Mouse (Mus musculus) forebrain, embryonic 16.5 days (tissue): ENCODE results near the gene Baz2b. TPM values are rescaled to one million over a fixed set of nuclear protein-coding genes. Genes with fewer than 3 reads are reported as not detected.
A peak's percentile ranks its signal among the peaks of the same experiment; 100 is the strongest.
"Not testable (repeated sequence)": the region's sequence is repeated elsewhere in the genome, so short reads cannot be mapped to it uniquely, and the experiment has no call there.

Source experiments
- ATAC-seq: fragments of 200-750 bp; cut with Nextera tagmentation; 2 replicates; pipeline ENCODE4 v1.8.0; 2017; ENCODE audit warnings: mild to moderate bottlenecking, moderate library complexity
- H3K27ac ChIP-seq: fragments of 300-500 bp; sonication (generic); 2 replicates; pipeline ENCODE4 v1.5.1; 2014; ENCODE audit warnings: low read length, control low read depth
- H3K27me3 ChIP-seq: fragments of 300-500 bp; sonication (generic); replicated peaks from 2 replicates; pipeline ENCODE4 v1.6.1; 2014; ENCODE audit warnings: low read length; ENCODE audit not compliant: control insufficient read depth, insufficient read depth
- H3K36me3 ChIP-seq: fragments of 300-500 bp; sonication (generic); 2 replicates; pipeline ENCODE4 v1.6.1; 2014; ENCODE audit not compliant: control insufficient read depth, insufficient read depth
- H3K4me1 ChIP-seq: fragments of 300-500 bp; sonication (generic); replicated peaks from 2 replicates; pipeline ENCODE4 v1.6.1; 2014; ENCODE audit warnings: low read length; ENCODE audit not compliant: control insufficient read depth, insufficient read depth
- H3K4me2 ChIP-seq: fragments of 300-500 bp; sonication (generic); 2 replicates; pipeline ENCODE4 v1.6.1; 2014; ENCODE audit warnings: mild to moderate bottlenecking, low read length, control low read depth
- H3K4me3 ChIP-seq: fragments of 300-500 bp; sonication (generic); replicated peaks from 2 replicates; pipeline ENCODE4 v1.5.1; 2014; ENCODE audit warnings: mild to moderate bottlenecking, low read length, control low read depth
- H3K9ac ChIP-seq: fragments of 300-500 bp; sonication (generic); replicated peaks from 2 replicates; pipeline ENCODE4 v1.6.1; 2014; ENCODE audit warnings: low read depth, low read length, control low read depth
- H3K9me3 ChIP-seq: fragments of 300-500 bp; sonication (generic); 2 replicates; pipeline ENCODE4 v1.6.1; 2016; ENCODE audit warnings: low read length; ENCODE audit not compliant: control insufficient read depth
- WGBS: fragments of 180-500 bp; shearing (Covaris S2); extraction: QIAGEN DNeasy Blood & Tissue Kit; methylation state at CpG from one replicate; pipeline ENCODE4 v1.1.7; 2014; 5-methylcytosine and 5-hydroxymethylcytosine counted together
- polyA plus RNA-seq: library from polyadenylated mRNA; unstranded; fragments of >200 nt; fragmentation: Nextera tagmentation; extraction: Ambion mirVana; gene quantifications from 2 replicates; pipeline ENCODE4 v1.2.1, GENCODE M21; 2015

Gene Baz2b
- polyA plus RNA-seq, 1 experiment from 2014 or later, result 70.2 TPM

DNA sequence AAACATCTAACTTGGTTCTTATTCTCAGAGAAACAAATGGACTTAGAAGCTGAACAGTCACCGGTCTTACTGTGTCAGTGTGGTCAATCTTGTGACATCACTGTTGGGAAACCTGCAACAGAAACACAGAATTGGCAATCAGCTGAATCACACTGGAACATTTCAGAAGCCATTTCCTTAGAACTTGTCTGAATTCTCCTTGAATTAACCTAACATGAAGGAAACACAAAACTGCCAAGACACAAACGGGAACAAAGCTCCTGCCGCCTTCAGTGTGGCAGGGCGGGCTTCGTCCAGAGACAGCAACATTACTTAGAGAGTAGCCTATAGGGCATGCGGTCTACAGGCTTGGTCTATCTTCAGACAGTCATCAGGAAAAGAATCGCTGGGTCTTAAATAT lies 132.8 kb downstream of the Baz2b start:
- H3K36me3 ChIP-seq, result no peaks in the 10 kb centered on the region
- 41% methylated on average over 7 of the region's 7 CpGs for WGBS
- no peak for ATAC-seq
- H3K27me3 ChIP-seq, result no peaks in the 10 kb centered on the region
- no peak overlapping the region for H3K4me2 ChIP-seq
- H3K9me3 ChIP-seq, result no peaks in the 10 kb centered on the region
- H3K4me1 ChIP-seq, result peaks cover 5% of the 10 kb centered on the region; the same call in 1 of the 2 replicates
- H3K27ac ChIP-seq, result no peak overlapping the region
- H3K9ac ChIP-seq, result no peak overlapping the region
- H3K4me3 ChIP-seq, result no peak overlapping the region

DNA sequence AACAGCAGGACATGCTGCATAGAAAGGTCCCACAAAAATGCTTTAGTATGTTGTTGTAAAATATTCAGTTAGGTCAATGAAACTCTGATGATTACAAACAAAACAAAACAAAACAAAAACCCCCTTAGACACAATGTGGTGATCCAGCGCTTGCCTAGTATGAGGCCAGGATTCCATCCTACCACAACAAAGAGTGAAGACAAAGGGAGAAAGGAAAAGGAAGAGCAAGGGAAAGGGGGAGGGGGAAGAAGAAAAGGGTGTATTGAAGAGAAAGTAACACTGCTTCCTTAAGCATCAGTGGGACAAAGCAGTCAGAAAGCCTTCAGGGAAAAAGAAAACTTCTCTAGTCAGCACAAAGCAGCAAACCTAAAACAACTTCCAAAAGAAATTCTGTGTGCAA lies 133.6 kb downstream of the Baz2b start:
- H3K4me3 ChIP-seq, result no peak overlapping the region
- no peak for ATAC-seq
- H3K4me1 ChIP-seq, result peaks cover 5% of the 10 kb centered on the region; the same call in 1 of the 2 replicates
- no peaks in the 10 kb centered on the region for H3K36me3 ChIP-seq
- no peak overlapping the region for H3K9ac ChIP-seq
- H3K4me2 ChIP-seq, result no peak overlapping the region
- H3K27me3 ChIP-seq, result no peaks in the 10 kb centered on the region
- no peaks in the 10 kb centered on the region for H3K9me3 ChIP-seq
- 11% methylated on average over 1 of the region's 1 CpGs for WGBS
- H3K27ac ChIP-seq, result no peak overlapping the region

DNA sequence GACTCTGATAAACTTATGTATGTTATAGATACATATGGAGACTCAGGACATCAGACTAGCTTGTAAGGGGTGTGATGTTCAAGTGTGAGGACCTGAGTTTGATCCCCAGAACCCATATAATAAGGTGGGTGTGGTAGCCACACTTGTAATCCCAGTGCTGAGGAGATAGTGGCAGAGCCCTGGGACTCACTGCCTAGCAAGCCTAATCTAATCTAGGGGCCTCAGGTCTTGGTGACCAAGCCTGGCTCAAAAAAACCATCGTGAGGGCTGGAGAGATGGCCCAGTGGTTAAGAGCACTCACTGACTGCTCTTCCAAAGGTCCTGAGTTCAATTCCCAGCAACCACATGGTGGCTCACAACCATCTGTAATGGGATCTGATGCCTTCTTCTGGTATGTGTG lies 135.8 kb downstream of the Baz2b start:
- not testable (repeated sequence) for H3K4me1 ChIP-seq, H3K36me3 ChIP-seq, H3K9me3 ChIP-seq, H3K4me2 ChIP-seq, H3K4me3 ChIP-seq, H3K27ac ChIP-seq, H3K27me3 ChIP-seq, H3K9ac ChIP-seq, ATAC-seq
- WGBS, result 88% methylated on average over 1 of the region's 1 CpGs

DNA sequence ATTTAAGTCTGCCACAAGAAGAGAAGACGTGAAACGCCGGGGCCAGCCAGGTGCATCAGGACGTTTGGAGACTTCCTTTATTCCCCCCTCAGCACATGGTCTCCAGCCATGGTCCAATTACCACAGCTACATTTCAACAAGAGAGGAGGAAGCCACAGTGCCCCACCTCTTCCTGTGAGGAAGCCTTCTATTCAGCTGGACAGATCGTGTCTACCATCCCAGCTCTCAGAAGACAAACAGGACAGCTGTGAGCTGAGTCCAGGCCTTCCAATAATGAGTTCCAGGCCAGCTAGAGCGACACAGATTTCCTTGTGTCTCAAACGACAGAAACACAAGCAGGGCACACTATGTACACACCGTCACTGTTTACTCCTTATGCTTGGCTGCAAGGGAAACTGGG lies 137.8 kb downstream of the Baz2b start:
- H3K27ac ChIP-seq, result no peak overlapping the region
- no peaks in the 10 kb centered on the region for H3K27me3 ChIP-seq
- no peak overlapping the region for H3K4me2 ChIP-seq
- H3K4me3 ChIP-seq, result no peak overlapping the region
- peaks cover under 1% of the 10 kb centered on the region; the same call in 1 of the 2 replicates for H3K4me1 ChIP-seq
- ATAC-seq, result no peak
- 78% methylated on average over 8 of the region's 8 CpGs for WGBS
- H3K9ac ChIP-seq, result no peak overlapping the region
- H3K36me3 ChIP-seq, result no peaks in the 10 kb centered on the region
- H3K9me3 ChIP-seq, result no peaks in the 10 kb centered on the region

DNA sequence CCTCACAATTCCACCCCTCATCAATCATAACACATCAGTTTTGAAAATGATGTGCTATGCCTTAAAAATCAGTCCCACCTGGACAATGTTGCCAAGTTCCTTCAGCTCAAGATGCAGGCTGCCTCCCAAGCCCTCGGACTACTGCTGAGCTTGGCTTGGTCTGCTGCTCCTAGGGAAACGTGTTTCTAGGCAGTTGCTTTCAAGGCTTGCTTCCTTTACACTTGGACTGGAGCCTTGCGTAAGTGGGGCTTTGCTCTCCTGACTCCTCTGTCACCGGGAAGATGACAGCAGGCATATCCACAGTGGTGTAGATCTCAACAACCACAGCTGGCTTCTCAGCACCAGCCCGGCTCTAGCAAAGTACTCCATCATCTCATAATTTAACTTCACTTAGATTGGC lies 138.7 kb downstream of the Baz2b start:
- Histone ChIP-seq H3K27ac (no peak overlapping the region), H3K4me3 (no peak overlapping the region), H3K9ac (no peak overlapping the region), H3K27me3 (no peaks in the 10 kb centered on the region), H3K4me1 (no peaks in the 10 kb centered on the region; the same call in 1 of the 2 replicates), H3K4me2 (no peak overlapping the region), H3K36me3 (no peaks in the 10 kb centered on the region), H3K9me3 (no peaks in the 10 kb centered on the region)
- WGBS, result 80% methylated on average over 5 of the region's 5 CpGs
- no peak for ATAC-seq

DNA sequence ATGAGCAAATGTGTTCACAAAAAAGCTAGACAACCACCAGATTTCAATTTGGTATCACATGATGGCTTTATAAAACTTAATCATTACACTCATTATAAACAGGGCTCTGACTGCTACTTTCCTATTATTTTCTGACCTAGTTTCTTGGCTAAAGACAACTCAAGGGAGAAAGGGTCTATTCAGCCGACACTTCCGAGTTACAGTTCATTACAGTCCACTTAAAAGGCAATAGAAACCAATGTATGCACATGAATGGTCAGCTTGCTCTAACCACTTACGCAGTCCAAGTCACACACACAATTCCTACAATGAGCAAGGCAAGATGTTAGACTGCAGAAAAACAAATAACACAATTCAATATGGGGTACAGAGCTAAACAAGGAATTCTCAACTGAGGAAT lies 141.2 kb downstream of the Baz2b start:
- H3K27me3 ChIP-seq, result no peaks in the 10 kb centered on the region
- no peaks in the 10 kb centered on the region for H3K36me3 ChIP-seq
- no peak overlapping the region for H3K9ac ChIP-seq
- no peak overlapping the region for H3K27ac ChIP-seq
- WGBS, result 16% methylated on average over 3 of the region's 3 CpGs
- H3K4me2 ChIP-seq, result no peak overlapping the region
- H3K9me3 ChIP-seq, result no peaks in the 10 kb centered on the region
- H3K4me3 ChIP-seq, result no peak overlapping the region
- peak; percentile 55; the same call in 1 of the 2 replicates for ATAC-seq
- no peaks in the 10 kb centered on the region; the same call in 1 of the 2 replicates for H3K4me1 ChIP-seq

DNA sequence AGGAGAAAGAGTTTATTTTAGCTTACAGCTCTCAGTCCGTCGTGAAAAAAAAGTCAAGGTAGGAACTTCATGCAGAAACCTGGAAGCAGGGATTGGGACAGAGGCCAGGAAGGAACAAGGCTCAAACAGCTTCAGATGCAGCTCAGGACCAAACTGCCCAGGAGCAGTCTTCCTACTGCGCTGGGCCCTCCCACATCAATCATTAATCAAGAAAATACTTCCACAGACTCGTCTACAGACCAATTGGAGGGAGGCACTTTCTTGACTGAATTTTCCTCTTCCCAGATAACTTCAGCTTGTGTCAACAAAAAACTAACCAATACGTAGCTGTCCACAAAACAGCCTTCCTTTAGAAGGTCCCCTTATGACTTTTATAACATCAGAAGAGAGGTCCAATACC lies 144.2 kb downstream of the Baz2b start:
- no peaks in the 10 kb centered on the region for H3K9me3 ChIP-seq
- H3K4me2 ChIP-seq, result no peak overlapping the region
- no peak overlapping the region for H3K4me3 ChIP-seq
- no peaks in the 10 kb centered on the region for H3K27me3 ChIP-seq
- H3K4me1 ChIP-seq, result no peaks in the 10 kb centered on the region; the same call in 1 of the 2 replicates
- no peak overlapping the region for H3K9ac ChIP-seq
- no peak for ATAC-seq
- H3K27ac ChIP-seq, result no peak overlapping the region
- 93% methylated on average over 5 of the region's 5 CpGs for WGBS
- H3K36me3 ChIP-seq, result no peaks in the 10 kb centered on the region

DNA sequence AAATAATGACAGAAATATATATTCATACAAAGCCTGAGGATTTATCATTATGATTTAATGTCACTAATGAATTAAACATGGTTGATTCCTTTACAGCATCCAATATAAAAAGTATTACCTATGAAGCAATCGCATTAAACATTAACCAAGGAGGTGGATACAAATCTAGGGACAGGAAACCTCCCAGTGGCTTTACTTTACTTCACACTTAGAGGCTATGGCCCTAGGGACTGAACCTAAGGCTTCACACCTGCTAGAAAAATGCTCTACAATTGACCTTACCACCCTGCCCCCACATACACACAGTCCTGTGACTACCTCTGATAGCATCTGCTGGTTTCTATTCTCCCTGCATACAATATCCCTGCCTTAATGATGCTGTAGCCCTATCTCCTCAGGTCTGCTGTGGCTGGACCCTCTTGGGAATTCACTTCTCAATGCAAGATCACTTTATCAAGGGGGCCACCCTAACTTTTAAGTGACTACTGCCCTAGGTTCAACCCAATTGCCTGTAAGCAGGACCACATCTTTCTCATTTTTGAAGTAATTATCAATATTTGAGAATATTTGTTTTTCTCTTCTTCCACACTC lies 149.4 kb downstream of the Baz2b start:
- Histone ChIP-seq H3K4me2 (no peak overlapping the region), H3K36me3 (no peaks in the 10 kb centered on the region), H3K9ac (no peak overlapping the region), H3K9me3 (no peaks in the 10 kb centered on the region), H3K4me3 (no peak overlapping the region), H3K27ac (no peak overlapping the region), H3K4me1 (no peaks in the 10 kb centered on the region), H3K27me3 (no peaks in the 10 kb centered on the region)
- WGBS, result 100% methylated on average over 1 of the region's 1 CpGs
- no peak for ATAC-seq

DNA sequence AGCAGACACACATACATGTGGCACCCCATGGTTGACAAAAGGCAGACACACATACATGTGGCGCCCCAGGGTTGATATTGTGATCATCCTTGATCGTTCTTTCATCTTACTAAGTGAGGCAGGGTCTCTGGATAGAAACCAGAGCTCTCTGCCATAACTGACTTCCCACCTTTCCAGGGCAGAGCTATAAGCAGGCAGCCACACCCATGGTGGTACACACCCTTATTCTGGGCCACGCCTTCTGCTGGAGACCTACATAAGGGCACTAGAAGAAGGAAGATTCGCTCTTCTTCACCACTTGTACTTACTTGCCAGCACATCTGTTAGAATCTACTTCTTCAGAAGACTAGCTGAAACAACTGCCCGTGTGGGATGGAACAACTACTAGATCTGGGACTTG lies 150.3 kb downstream of the Baz2b start:
- Histone ChIP-seq H3K4me2 (no peak overlapping the region), H3K4me1 (no peaks in the 10 kb centered on the region), H3K27me3 (no peaks in the 10 kb centered on the region), H3K4me3 (no peak overlapping the region), H3K9ac (no peak overlapping the region), H3K36me3 (no peaks in the 10 kb centered on the region), H3K27ac (no peak overlapping the region), H3K9me3 (no peaks in the 10 kb centered on the region)
- 96% methylated on average over 5 of the region's 5 CpGs for WGBS
- no peak for ATAC-seq

DNA sequence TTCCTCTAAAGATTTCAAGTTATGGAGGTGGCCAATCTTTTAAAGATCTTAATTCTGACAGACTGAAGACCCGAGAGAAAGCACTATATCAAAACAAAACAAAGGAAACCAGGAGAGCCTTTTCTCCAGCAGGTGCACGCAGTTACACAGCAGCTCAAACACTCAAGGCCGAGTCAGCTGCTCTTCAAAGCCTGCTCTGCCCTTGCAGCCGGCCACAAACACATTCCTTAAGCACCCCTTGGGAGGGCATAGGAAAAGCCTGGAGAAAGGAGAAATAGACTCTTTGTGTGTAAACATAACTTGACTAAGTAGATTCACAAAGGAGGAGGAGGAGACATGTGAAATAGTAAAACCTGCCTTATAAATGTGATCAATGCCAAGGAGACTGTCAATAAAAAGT lies 153.6 kb downstream of the Baz2b start:
- no peak overlapping the region for H3K27ac ChIP-seq
- H3K9me3 ChIP-seq, result no peaks in the 10 kb centered on the region
- no peak for ATAC-seq
- H3K4me2 ChIP-seq, result no peak overlapping the region
- H3K36me3 ChIP-seq, result no peaks in the 10 kb centered on the region
- H3K4me1 ChIP-seq, result peaks cover 5% of the 10 kb centered on the region; the same call in 1 of the 2 replicates
- 21% methylated on average over 4 of the region's 4 CpGs for WGBS
- H3K27me3 ChIP-seq, result no peaks in the 10 kb centered on the region
- H3K4me3 ChIP-seq, result no peak overlapping the region
- H3K9ac ChIP-seq, result no peak overlapping the region
